Mouse (Mus musculus): ENCODE measurements around the gene Fam19a3.
"Not testable (repeated sequence)": the region's sequence is repeated elsewhere in the genome, so short reads cannot be mapped to it uniquely, and the experiment has no call there.

The Fam19a3 gene

DNA sequence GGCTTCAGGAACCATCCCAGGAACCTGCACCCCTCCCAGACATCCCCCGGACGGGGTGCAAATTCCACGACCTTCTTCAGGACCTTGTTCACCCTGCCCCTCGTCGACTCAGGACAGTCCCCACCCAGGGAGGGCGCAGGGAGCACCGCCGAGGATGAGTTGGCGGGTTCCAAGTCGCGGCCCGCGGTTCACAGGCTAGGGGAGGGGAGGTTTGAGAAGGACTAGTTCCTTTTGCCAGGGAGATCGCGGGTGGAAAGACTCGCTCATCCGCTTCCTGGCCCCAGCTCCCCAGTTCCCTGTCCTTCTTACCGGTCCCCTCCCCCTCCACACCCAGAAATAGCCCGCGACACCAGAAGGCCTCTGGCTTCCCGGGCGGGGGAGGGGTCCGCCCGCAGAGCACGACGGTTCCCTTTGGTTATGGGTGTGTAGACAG, at the start of gene Fam19a3:
TSS of gene Fam19a3 (minus strand) at position 370 of the 433 bp plus-strand sequence.
- in situ Hi-C loops (cut with MboI, MseI): no loop called here

DNA sequence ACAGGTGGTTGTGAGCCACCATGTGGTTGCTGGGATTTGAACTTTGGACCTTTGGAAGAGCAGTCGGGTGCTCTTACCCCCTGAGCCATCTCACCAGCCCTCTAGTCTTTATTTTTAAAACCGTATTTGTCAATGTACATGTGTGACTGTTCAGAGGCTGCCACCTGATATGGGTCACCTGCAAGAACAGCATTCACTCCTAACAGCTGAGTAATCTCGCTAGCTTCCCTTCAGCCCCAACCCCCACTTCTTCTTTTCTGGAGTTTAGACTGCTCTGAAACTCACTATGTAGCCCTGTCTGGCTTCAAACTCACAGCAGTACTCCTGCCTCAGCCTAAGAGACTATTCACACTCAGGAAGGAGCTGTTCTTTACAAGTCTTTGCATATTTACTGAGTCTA, 40.8 kb upstream of the Fam19a3 start:
- in situ Hi-C loops (cut with MboI, MseI): loop anchor here (5.0 kb wide), 1 partner anchor 635 kb away; no protein-coding TSS in a partner anchor

DNA sequence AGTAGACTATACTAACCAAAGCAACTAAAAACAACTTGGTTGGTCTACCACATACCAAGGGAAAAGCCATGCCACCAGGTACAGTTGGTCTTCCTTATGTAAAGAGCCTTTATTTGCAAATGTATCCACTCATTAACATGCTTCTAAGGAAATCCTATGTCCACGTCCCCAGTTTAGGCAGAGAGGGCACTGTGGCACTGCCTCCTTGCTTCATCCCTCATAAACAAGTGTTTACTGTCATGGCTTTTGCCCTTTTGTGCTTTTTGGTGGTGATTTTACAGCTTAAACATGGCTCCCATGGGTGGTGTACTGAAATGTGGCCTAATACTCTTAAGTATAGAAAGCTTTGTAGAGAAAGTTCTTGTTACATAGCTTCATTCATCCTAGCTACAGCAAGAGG, 38.8 kb upstream of the Fam19a3 start:
- in situ Hi-C loops (cut with MboI, MseI): loop anchor here (5.0 kb wide), 1 partner anchor 637 kb away; no protein-coding TSS in a partner anchor

DNA sequence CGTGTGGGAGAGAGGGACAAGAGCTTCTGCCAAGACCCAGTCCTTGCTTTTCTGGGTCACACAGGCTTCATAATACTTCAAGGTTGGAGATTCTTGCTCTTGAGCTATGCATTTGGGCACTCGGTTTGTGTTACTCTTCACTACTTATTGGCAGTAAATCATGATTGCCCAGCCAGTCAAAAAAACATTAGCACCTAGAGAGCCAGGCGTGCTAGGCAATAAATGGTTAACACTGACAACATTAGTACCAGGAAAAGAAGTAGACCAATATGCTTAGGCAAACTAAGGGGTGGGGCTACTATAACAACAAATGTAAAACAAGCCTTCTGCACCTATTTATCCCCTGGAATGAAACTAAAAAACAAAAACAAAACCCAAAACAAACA, 37.1 kb upstream of the Fam19a3 start:
- in situ Hi-C loops (cut with MboI, MseI): no loop called here

DNA sequence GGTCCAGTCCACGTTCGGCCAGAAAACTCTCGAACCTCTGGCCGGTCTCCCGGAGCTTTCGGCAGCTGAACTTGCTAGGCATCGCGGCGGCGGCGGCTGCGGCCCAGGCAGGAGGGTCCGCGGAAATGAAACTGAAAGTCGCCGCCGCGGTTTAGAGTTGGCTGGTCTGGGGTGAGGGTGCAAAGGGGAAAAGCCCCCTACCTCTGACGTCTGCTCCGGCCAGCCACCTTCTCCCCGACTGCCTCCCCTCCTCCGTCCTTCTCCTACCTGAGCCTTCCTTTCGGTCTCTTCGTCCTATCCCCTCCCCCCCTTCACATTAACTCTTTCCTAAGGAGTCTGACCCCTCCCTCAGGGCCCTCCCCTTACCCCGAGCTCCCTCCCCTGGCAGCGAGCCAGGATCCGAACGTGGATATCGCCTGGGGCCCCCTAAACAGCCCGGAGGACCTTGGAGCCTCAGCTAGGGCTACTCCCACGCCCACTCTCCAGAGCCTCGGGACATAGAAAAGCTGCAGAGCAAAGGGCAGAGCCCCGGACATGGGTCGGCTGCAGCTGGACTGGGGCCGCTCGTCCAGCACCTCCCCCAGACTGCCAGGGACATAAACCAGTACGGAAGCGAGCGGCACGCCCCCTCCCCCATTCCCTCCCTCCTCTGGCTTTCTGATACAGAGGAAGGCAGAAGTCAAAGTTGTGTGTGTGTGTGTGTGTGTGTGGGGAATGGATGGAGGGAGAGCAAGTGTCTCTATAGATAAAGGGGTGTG, 36.5 kb upstream of the Fam19a3 start, which contains the start of gene Mov10:
TSS of gene Mov10 (minus strand) at position 573 of the 758 bp plus-strand sequence.
- in situ Hi-C loops (cut with MboI, MseI): no loop called here

DNA sequence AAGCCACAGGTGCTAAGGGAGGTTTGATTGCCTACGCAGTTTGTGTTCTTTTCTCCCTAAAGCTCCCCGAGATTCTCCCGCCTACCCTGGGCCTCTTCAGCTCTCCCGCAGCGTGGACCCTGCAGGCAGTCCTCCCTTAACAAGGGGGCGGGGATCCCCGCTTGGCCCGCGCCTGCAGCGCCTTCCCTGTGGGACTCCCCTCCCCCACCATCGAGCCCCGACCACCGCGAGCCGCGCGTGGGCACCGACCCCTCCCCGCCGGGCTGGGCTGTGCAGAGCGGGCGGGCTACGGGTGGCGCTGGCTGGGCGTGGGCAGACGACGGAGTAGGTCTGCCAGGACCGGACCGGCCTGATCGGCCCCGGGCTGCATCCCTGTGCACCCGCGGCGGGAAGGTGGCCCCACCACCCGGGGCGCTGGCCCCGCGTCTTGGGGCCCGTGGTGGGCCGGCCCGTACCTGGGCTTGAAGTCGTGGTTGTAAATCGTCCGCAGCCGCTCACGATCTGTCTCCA, 35.9 kb upstream of the Fam19a3 start:
- in situ Hi-C loops (cut with MboI, MseI): no loop called here

DNA sequence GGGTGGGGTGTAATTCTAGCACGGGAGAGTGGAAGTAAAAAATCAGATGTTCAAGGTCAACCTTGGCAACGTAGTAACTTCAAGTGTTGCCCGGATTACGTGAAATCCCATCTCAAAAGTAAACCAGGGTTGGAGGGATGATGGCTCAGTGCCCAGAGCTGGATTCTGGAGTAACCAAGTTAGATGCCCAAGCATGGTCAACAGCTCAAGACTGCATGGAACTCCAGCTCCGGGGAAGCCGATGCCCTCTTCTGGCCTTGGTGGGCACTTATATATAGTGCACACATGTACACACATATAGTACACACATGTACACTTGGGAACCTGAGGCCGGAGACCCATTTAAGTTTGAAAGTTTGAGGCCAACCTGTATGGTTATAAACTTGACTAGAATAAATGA, 34.5 kb upstream of the Fam19a3 start:
- in situ Hi-C loops (cut with MboI, MseI): no loop called here

DNA sequence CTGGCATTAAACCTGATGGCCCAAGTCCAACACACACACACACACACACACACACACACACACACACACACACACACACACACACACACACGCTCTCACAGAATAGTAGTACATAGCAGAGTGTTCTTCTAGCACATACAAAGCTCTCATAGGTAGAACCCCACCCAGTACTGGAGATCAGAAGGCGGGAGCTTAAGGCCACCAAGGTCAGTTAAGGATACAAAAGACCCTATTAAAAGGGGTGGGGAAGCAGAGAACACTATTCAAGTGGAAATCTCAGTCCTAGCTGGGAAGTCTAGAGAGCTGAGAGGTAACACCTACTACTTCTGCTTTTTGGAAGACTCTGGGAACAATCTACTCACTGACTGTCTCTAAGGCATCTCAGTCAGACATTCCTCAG, 33.7 kb upstream of the Fam19a3 start:
- in situ Hi-C loops (cut with MboI, MseI): no loop called here

DNA sequence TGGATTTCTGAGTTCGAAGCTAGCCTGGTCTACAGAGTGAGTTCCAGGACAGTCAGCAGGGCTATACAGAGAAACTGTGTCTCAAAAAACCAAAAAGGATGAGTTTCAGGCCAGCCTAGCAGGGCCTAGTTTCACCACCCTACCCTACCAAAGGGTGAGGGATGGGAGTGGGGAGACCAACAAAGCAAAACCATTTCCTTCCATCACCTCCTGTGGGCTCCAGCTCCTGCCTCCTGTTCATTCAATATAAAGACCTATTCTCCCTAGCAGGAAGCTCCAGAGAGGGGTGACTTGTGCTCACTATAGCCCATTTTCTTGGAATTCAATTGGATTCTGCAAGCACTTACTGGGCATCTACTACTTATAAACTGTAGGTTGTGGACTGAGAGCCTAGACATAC, 33.1 kb upstream of the Fam19a3 start:
- in situ Hi-C loops (cut with MboI, MseI): no loop called here

DNA sequence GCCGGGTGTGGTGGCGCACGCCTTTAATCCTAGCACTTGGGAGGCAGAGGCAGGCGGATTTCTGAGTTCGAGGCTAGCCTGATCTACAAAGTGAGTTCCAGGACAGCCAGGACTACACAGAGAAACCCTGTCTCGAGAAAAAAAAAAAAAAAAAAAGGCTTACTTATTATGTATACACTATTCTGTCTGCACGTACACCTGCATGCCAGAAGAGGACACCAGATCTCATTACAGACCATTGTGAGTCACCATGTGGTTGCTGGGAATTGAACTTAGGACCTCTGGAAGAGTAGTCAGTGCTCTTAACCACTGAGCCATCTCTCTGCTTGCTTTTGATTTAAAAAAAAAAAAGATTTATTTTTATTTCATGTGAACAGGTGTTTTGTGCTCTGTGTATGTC, 31.6 kb upstream of the Fam19a3 start:
- in situ Hi-C loops (cut with MboI, MseI): not testable (repeated sequence)

DNA sequence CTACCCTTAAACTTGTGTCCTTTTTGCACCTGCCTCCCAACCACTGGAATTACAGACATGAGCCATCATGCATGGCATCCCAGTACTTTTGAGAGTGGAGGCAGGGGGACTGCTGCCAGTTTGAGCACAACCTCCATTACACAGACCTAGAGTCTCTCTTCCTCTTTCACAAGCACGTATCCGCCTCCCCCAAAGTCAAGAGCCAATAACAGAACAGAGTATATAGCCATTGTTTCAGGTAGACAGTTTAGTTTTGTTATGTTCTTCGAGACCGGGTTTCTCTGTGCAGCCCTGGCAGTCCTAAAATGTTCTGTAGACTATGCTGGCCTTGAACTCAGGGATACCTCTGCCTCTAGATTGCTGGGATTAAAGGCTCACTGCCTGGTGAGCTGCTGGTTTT, 30.6 kb upstream of the Fam19a3 start:
- in situ Hi-C loops (cut with MboI, MseI): no loop called here

DNA sequence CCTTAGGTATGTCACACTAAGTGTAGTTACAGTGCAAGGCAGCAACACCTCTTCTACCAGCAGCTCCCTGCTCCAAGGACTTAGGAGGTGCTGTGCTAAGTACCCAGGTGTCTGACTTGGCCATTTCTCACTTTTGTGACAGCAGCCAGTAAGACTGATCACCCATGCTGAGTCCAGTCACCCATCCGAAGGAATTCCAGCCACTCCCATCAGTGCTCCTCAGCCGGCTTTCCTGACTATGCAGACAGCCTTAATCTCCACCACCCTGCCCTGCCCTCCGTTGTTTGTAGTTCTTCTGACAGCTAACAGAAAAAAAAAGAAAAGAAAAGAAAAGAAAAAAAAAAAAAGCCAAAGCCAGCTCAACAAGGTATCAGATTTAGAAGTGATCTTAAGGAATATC, 30.1 kb upstream of the Fam19a3 start:
- in situ Hi-C loops (cut with MboI, MseI): no loop called here

DNA sequence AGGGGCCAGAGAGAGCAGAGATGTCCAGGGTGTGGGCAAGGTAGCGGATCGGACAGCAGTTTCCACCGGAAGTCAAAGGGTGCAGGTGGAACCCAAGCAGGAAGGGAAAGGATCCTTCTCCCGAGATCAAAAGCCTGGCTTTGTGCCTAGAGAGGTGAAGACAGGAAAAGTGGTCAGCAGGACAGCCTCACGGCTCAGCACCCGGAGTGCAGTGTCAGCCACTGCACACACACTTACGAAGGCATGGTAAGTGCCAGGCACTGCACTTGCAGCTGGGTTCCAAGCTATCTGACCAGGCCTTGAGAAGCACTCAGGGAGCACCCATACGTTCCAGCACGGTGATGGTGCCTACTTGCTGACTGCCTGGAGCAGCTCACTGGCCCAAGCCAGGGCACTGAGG, 23.9 kb upstream of the Fam19a3 start:
- in situ Hi-C loops (cut with MboI, MseI): no loop called here

DNA sequence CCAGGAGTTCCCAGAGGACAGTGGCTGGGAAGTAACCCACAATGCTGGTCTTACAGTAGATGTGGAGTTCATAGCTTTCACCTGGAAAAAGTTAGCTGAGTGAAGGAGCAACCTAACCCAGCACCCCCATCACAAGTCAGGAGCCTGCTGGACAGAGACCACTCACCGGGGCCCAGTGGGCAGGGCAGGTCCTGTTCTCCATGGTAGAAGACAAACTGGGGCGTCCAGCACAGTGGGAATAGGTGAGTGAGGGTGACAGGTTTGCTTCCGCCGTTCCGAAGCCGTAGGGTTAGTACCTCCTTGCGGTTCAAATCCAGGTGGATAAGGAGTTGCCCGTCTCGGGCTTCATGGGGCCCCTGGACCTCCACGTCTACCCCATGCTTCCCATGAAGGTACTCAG, 22.7 kb upstream of the Fam19a3 start:
- in situ Hi-C loops (cut with MboI, MseI): no loop called here

DNA sequence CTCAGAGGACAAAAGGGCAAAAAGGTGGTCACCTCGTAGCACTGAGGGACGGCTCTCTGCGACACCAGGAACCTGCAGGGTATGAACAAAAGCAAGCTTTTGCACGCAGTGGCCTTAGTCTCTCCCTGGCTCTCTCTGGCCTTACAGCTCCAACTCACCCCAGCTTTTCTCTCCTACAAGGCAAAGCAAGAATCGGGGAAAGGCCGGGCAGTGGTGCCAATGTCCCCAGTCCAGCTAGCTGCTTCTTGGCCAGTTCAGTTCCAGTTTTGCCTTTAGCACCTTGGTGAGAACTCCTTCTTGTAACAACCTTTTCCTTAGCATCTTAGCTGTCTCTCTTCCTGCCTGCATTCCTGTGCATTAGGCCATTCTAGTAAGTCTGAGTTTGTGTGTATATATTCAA, 19.8 kb upstream of the Fam19a3 start:
- in situ Hi-C loops (cut with MboI, MseI): no loop called here

DNA sequence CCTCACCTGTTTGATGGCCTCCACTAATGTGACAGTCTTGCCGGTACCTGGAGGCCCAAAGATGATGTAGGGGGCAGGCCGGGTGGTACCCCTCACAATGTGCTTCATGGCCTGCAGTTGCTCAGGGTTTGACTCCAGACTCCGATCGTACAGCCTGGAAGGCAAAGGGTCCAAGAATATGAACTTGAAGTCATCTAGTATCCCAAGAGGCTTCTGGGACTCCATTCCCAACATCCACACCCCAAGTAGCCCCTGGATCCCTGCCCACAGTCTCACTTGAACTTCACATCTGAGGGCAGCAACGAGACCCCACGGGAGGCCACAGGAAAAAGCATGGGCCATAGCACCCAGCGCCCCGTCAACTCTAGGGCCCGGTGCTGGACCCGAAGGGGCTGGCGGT, 19.0 kb upstream of the Fam19a3 start:
- in situ Hi-C loops (cut with MboI, MseI): no loop called here

DNA sequence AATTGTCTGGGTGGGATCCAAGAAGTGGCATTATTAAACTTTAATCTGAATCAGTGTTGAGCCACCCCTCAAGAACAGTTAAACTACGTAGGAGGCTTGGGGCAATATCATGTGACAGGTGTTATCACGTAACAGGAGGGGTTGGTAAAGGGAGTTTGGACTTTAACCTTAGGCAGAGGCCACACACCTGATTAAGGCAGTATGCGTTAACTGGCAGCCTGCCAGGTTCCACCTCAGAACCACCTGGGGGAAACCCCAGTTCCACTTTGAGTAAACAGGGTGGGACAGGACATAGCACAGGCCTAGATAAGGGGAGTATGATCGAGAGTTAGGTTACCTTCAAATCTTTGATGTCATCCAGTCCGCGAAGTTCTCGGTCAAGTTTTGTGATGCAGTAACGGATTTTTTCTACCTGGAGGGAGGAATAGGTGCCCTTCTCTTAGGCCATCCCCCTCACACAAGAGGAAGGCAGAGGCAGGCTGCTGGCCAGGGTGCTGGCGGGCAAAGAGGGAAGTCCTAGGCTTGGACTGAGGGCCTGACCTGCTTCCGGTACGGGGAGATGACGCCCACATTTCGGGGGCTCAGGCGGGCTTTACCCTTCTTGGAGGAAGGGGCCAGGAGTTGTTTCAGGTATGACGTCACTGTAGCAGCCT, 14.9 kb upstream of the Fam19a3 start:
- in situ Hi-C loops (cut with MboI, MseI): no loop called here

DNA sequence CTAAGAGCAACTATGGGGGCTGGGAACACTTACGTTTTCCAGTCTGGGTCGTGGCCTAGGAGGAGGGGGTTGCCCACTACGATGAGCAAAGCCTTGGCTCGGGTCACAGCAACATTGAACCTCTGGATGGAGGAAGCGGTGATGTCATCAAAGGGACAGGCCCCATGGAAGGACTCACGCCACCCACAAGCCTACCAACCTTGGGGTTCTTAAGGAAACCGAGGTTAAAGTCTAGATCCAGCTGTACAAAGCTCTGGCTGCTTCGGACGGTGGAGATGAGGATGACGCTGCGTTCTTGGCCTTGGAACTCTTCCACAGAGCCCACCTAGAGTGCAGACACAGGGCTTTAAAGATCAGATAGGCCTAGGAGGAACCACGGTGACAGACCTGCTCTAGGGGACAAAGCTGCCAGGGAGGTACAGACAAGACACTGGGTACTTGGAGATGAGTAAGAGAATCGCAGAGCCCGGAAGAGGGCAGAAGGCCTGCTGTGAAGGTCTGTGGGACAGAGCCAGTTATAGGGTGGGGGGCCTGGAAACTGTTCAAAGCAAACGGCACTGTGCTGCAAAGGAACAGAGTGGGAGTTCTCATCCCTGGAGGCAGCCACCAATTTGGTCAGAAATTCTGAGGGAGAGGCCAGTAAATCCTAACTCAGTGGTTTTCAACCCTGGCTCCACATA, 14.2 kb upstream of the Fam19a3 start:
- in situ Hi-C loops (cut with MboI, MseI): no loop called here

DNA sequence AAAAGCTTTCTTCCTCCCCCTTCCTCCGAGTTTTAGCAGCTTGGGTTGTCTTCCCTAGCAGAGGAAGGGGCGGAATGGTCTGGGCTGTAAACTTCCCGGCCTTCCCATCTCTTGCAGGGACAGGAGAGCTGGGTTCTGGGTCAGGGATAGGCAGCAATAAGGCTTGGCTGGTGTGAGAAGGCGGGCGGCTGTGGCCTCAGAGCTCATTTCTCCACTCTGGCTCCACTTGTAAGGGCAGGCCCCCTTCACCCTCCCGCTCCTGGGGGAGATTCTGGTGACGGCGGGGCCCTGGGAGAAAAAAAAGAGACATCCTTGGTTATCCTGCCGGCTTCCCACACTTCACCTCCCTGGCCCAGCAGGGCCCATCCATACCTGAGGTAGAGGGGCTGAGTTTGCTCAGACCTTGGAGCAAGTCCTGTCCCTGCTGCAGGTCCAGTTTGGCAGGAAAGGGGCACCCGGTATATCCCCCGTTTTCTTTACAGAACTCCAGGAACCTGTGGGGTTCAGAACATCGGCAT, 13.4 kb upstream of the Fam19a3 start:
- in situ Hi-C loops (cut with MboI, MseI): no loop called here

DNA sequence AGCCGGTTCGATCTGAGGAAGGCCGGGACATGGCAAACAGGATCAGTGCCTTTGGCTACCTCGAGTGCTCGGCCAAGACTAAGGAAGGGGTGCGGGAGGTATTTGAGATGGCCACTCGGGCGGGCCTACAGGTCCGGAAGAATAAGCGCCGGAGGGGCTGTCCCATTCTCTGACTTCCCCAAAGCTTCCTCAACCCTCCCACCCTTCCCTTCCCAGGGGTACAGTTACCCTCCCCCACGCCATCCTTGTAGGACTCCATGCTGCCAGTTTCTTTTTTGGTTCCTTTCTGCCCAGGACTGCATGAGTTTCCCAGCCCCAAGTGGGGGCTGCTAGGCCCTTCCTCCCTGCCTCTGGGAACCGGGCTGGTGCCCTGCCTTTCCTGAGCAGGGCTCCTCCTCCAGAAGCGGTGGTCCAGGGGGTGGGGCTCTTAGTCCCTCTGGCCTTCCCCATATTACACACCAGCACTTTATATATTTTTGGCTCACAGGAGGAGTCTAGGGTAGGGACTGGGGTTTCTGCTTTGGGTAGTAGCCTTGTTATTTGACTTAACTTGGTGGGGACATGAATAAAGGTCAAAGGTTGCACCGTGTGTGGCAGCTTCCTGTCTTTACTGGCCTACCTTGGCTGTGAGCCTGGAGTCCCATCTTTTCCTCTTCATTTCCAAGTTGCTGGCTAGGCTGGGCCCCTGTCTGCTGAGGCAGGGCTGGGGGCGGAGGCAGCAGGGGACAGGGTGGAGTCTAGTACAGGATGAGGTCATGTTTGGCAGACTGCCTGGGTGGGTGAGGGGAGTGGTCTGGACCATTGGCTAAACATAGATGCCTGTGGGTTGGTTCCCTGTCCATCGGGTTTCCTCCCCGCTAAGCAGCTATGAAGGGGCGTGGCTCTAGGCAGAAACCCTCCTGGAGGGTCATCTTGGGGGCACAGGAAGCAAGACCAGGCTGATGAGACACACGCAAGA, 12.5 kb upstream of the Fam19a3 start:
- in situ Hi-C loops (cut with MboI, MseI): no loop called here

Data from T-helper 2 cell (primary cell).